ENCODE assay signal across 19 mouse cellular contexts in genomic region chr2:126316942-126317341, GRCm38 (mm10).
DNase-seq lines count a peak whose midpoint lies in the region; ATAC-seq and TF ChIP-seq lines count a peak whose summit lies in the region.
"Had no signal": no experiment of that assay in that cellular context is flagged by ENCODE, and none has a peak within 500 bp of the region (broad histone marks: within the 10 kb centered on the region; RNA-seq: fewer than 3 reads in every experiment).

No protein-coding gene starts in this region.

- H3K4me2 ChIP-seq in heart, embryonic 12.5 days = no peak overlapping the region
- H3K4me2 ChIP-seq in liver, embryonic 12.5 days = no peak overlapping the region
- H3K4me2 ChIP-seq: embryonic facial prominence, embryonic 12.5 days; forebrain, embryonic 12.5 days; heart, embryonic 15.5 days; hindbrain, embryonic 14.5 days had no signal

- H3K4me1 ChIP-seq in heart, embryonic 12.5 days (replicated peaks) = no peaks in the 10 kb centered on the region
- H3K4me1 ChIP-seq in liver, adult 2 months (ENCODE audit: control insufficient read depth, insufficient read depth, low read length) = no peaks in the 10 kb centered on the region
- H3K4me1 ChIP-seq in liver, embryonic 12.5 days = no peaks in the 10 kb centered on the region
- H3K4me1 ChIP-seq in MEL (ENCODE audit: control insufficient read depth in 1 of 2, insufficient read depth in 2 of 2, low read length in 2 of 2) = peaks cover 0 to 2% of the 10 kb centered on the region in 2 experiments; a peak in 1 of 4 replicates
- H3K4me1 ChIP-seq in embryonic fibroblast, embryonic 13.5 days (ENCODE audit: control insufficient read depth, insufficient read depth, low read length) = peaks cover 5% of the 10 kb centered on the region
- H3K4me1 ChIP-seq: embryonic facial prominence, embryonic 12.5 days; forebrain, embryonic 12.5 days; heart, embryonic 10.5 days; heart, embryonic 15.5 days; hindbrain, embryonic 10.5 days had no signal

- no peaks in the 10 kb centered on the region for H3K36me3 ChIP-seq in heart, embryonic 12.5 days
- H3K36me3 ChIP-seq in liver, adult 2 months (ENCODE audit: control insufficient read depth, insufficient read depth, low read length) = no peaks in the 10 kb centered on the region
- no peaks in the 10 kb centered on the region for H3K36me3 ChIP-seq in liver, embryonic 12.5 days
- peaks cover 0 to 2% of the 10 kb centered on the region in 2 experiments; a peak in 1 of 4 replicates for H3K36me3 ChIP-seq in MEL (ENCODE audit: control insufficient read depth in 1 of 2, insufficient read depth in 2 of 2, low read length in 2 of 2)
- H3K36me3 ChIP-seq: embryonic facial prominence, embryonic 12.5 days; forebrain, embryonic 12.5 days; heart, embryonic 10.5 days; heart, embryonic 15.5 days; hindbrain, embryonic 10.5 days had no signal

- H3K9me3 ChIP-seq in heart, embryonic 12.5 days (replicated peaks) = 0 out of 2 replicates have a peak, but pooled peaks cover 4% of the 10 kb centered on the region
- no peaks in the 10 kb centered on the region for H3K9me3 ChIP-seq in liver, embryonic 12.5 days (replicated peaks)
- no peaks in the 10 kb centered on the region for H3K9me3 ChIP-seq in MEL (replicated peaks; ENCODE audit: insufficient read depth, low read length)
- H3K9me3 ChIP-seq: embryonic facial prominence, embryonic 12.5 days; forebrain, embryonic 12.5 days; heart, embryonic 10.5 days; heart, embryonic 15.5 days; hindbrain, embryonic 10.5 days had no signal

- H3K4me3 ChIP-seq in heart, embryonic 12.5 days = no peak overlapping the region
- H3K4me3 ChIP-seq in liver, adult 2 months (ENCODE audit: insufficient read depth, low read depth, low read length) = no peak overlapping the region
- no peak overlapping the region for H3K4me3 ChIP-seq in liver, embryonic 12.5 days
- no peak overlapping the region for H3K4me3 ChIP-seq in MEL (ENCODE audit: control insufficient read depth in 1 of 2, insufficient read depth in 1 of 2, low read depth in 2 of 2, low read length in 2 of 2)
- no peak overlapping the region for H3K4me3 ChIP-seq in embryonic fibroblast, embryonic 13.5 days (ENCODE audit: insufficient read depth, low read length)
- H3K4me3 ChIP-seq: embryonic facial prominence, embryonic 12.5 days; forebrain, embryonic 12.5 days; heart, embryonic 10.5 days; heart, embryonic 15.5 days; hindbrain, embryonic 10.5 days had no signal

- no peak for ATAC-seq in heart, embryonic 12.5 days (ENCODE audit: insufficient number of reproducible peaks, low FRiP score)
- no peak for ATAC-seq in liver, embryonic 12.5 days
- ATAC-seq in monocyte, adult 5-6 weeks (replicated peaks; ENCODE audit: insufficient number of reproducible peaks, low FRiP score, low TSS enrichment, poor library complexity, severe bottlenecking) = no peak
- ATAC-seq: forebrain, embryonic 16.5 days had no signal

- DNase-seq in heart, adult 9 months (ENCODE audit: low spot score in 2 of 2) = peak; percentile 46 to 48
- DNase-seq in liver, adult 2 months (ENCODE audit: extremely low read depth, low read depth, low spot score) = peak; percentile 38
- DNase-seq in MEL (ENCODE audit: low read depth, low spot score) = peak; percentile 18
- DNase-seq: cerebellum, adult 11-12 months; cerebellum, adult 9-10 months; cerebellum, postnatal 25 days; gastrocnemius, postnatal 10 days; heart, postnatal 14 days had no signal

- TF ChIP-seq EP300 in MEL (IDR thresholded peaks at IDR 0.05; ENCODE audit: low read depth in 1 of 2, low read length in 2 of 2) = peak; percentile 47 to 85

- TF ChIP-seq RAD21 in MEL (IDR thresholded peaks at IDR 0.05; ENCODE audit: low read depth, low read length) = no peak

- TF ChIP-seq POLR2A in liver, adult 2 months (IDR thresholded peaks at IDR 0.05; ENCODE audit: extremely low read depth, insufficient read depth, low read length) = no peak
- no peak for TF ChIP-seq POLR2A in MEL (IDR thresholded peaks at IDR 0.05; ENCODE audit: control insufficient read depth in 1 of 2, insufficient read depth in 1 of 2, low read depth in 1 of 2, low read length in 2 of 2, poor library complexity in 1 of 2)
- no peak for TF ChIP-seq POLR2A in embryonic fibroblast, embryonic 13.5 days (IDR thresholded peaks at IDR 0.05; ENCODE audit: low read depth, low read length)

- TF ChIP-seq CTCF in liver, adult 2 months (IDR thresholded peaks at IDR 0.05; ENCODE audit: low read depth, low read length) = no peak
- no peak for TF ChIP-seq CTCF in MEL (IDR thresholded peaks at IDR 0.05 in 2 of 3, conservative IDR thresholded peaks at IDR 0.05 in 1 of 3; ENCODE audit: control insufficient read depth in 1 of 3, insufficient read depth in 1 of 3, low read depth in 2 of 3, low read length in 3 of 3, poor library complexity in 1 of 3, severe bottlenecking in 1 of 3)
- no peak for TF ChIP-seq CTCF in embryonic fibroblast, embryonic 13.5 days (IDR thresholded peaks at IDR 0.05; ENCODE audit: borderline replicate concordance, insufficient read depth, low read length)

- H3K27ac ChIP-seq in heart, embryonic 12.5 days (ENCODE audit: poor library complexity, severe bottlenecking) = no peak overlapping the region
- no peak overlapping the region for H3K27ac ChIP-seq in liver, adult 2 months (replicated peaks; ENCODE audit: insufficient read depth, low read depth, low read length)
- no peak overlapping the region for H3K27ac ChIP-seq in liver, embryonic 12.5 days
- peak overlapping the region; percentile 36 for H3K27ac ChIP-seq in MEL (ENCODE audit: control insufficient read depth, low read depth, low read length)
- H3K27ac ChIP-seq in embryonic fibroblast, embryonic 13.5 days (ENCODE audit: insufficient read depth, low read length) = peak overlapping the region; percentile 47; the same call in 1 of the 2 replicates
- H3K27ac ChIP-seq: embryonic facial prominence, embryonic 12.5 days; forebrain, embryonic 12.5 days; heart, embryonic 10.5 days; heart, embryonic 15.5 days; hindbrain, embryonic 10.5 days; hindbrain, embryonic 14.5 days had no signal

- no peaks in the 10 kb centered on the region for H3K27me3 ChIP-seq in heart, embryonic 12.5 days (replicated peaks)
- no peaks in the 10 kb centered on the region for H3K27me3 ChIP-seq in liver, adult 2 months (ENCODE audit: control insufficient read depth, insufficient read depth, low read length)
- H3K27me3 ChIP-seq in liver, embryonic 12.5 days (replicated peaks) = no peaks in the 10 kb centered on the region
- no peaks in the 10 kb centered on the region for H3K27me3 ChIP-seq in MEL (ENCODE audit: control insufficient read depth in 1 of 2, insufficient read depth in 2 of 2, low read length in 2 of 2)
- H3K27me3 ChIP-seq: embryonic facial prominence, embryonic 12.5 days; forebrain, embryonic 12.5 days; heart, embryonic 15.5 days had no signal

- 30% methylated on average over 3 of the region's 3 CpGs for WGBS in heart, embryonic 12.5 days
- WGBS in liver, adult 2 months = 68% methylated on average over 3 of the region's 3 CpGs
- 45% methylated on average over 3 of the region's 3 CpGs for WGBS in liver, embryonic 12.5 days (ENCODE audit: insufficient replicate concordance)

- no peak overlapping the region for H3K9ac ChIP-seq in heart, embryonic 12.5 days
- no peak overlapping the region for H3K9ac ChIP-seq in liver, adult 2 months (ENCODE audit: low read depth, low read length)
- no peak overlapping the region for H3K9ac ChIP-seq in liver, embryonic 12.5 days
- no peak overlapping the region for H3K9ac ChIP-seq in MEL (ENCODE audit: control insufficient read depth, low read depth, low read length, poor library complexity, severe bottlenecking)
- H3K9ac ChIP-seq: embryonic facial prominence, embryonic 12.5 days; forebrain, embryonic 12.5 days; heart, embryonic 15.5 days; hindbrain, embryonic 14.5 days had no signal

- H3K79me2 ChIP-seq in liver, adult 2 months (ENCODE audit: control insufficient read depth, insufficient read depth, low read length) = no peaks in the 10 kb centered on the region
- H3K79me2 ChIP-seq in MEL (ENCODE audit: control insufficient read depth, insufficient read depth, low read length, poor library complexity) = no peaks in the 10 kb centered on the region

TF ChIP-seq in MEL, 35 proteins besides CTCF, POLR2A, EP300 and RAD21:
- TF ChIP-seq ETS1 (IDR thresholded peaks at IDR 0.05; ENCODE audit: low read depth, low read length) (no peak), GATA1 (IDR thresholded peaks at IDR 0.05; ENCODE audit: low read depth, low read length) (0 out of 2 replicates have a peak, but pooled peaks have one; percentile 4), MYB (IDR thresholded peaks at IDR 0.05; ENCODE audit: low read depth, low read length) (peak; percentile 90), TCF12 (IDR thresholded peaks at IDR 0.05; ENCODE audit: low read depth, low read length) (peak; percentile 38; the same call in 1 of the 2 replicates)

Comparison
In these comparisons a context has a peak if more than half of its experiments do, and no peak if none do; other contexts are left out.
1. H3K27ac ChIP-seq: peak in MEL (single experiment) and embryonic fibroblast, embryonic 13.5 days (single experiment); none in heart, embryonic 12.5 days (single experiment), liver, adult 2 months (single experiment) and liver, embryonic 12.5 days (single experiment).
2. Peak in every context shown above with its lines, with median percentiles within 50 percentile points of each other: DNase-seq.